Mouse (Mus musculus): ENCODE measurements around the gene Cdca5.
"Not testable (repeated sequence)": the region's sequence is repeated elsewhere in the genome, so short reads cannot be mapped to it uniquely, and the experiment has no call there.

GRCm38 (mm10) chr19:6133197-6133596 is 48.4 kb downstream of the Cdca5 start:
- not testable (repeated sequence) for TF ChIP-seq CTCF (IDR thresholded peaks at IDR 0.05; ENCODE audit: control insufficient read depth, insufficient read depth, insufficient read length); MYOG (IDR thresholded peaks at IDR 0.05; ENCODE audit: control insufficient read depth, extremely low read depth, insufficient read length); MAX (IDR thresholded peaks at IDR 0.05)

Data from C2C12 (cell line).